Mouse (Mus musculus): ENCODE measurements around the gene Svep1. TPM values are rescaled to one million over a fixed set of nuclear protein-coding genes. Genes with fewer than 3 reads are reported as not detected.

Svep1 gene
- total RNA-seq, 2 experiments from 2014 or later: not detected

DNA sequence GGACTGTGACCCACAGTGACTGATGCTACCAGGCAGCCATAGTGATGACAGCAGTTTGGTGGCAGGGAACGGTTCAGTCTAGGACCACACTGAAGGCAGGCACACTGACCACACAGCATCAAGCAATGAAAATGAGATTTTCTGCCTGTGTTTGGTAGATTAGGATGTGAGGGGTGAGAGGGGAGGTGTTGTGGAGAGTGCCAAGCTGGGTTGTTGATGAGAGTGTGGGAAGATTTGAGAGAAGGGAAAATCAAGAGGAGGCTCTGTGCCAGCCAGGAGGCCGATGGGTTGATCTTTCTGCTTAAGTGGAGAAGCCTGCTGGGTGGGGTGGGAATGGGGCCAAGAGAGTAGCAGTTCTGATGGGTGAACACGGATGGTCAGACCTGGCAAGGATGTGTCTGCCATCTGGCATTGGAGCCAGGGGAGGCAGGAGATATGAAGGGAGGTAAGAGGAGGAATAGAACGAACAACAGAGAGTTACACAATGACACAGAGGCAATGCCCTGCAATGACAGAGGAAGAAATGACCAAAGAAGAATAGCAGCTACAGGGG, 32.1 kb downstream of the Svep1 start:
- no peak for ATAC-seq (replicated peaks; ENCODE audit: low FRiP score, low TSS enrichment, poor library complexity, severe bottlenecking)

GRCm38 (mm10) chr4:58173401-58173800, 33.3 kb downstream of the Svep1 start:
- ATAC-seq (replicated peaks; ENCODE audit: low FRiP score, low TSS enrichment, poor library complexity, severe bottlenecking): no peak

- no peak for ATAC-seq (replicated peaks; ENCODE audit: low FRiP score, low TSS enrichment, poor library complexity, severe bottlenecking)
Observed at GRCm38 (mm10) chr4:58170430-58170829, 36.2 kb downstream of the Svep1 start.

- no peak for ATAC-seq (replicated peaks; ENCODE audit: low FRiP score, low TSS enrichment, poor library complexity, severe bottlenecking)
Observed at GRCm38 (mm10) chr4:58169918-58170317, 36.7 kb downstream of the Svep1 start.

DNA sequence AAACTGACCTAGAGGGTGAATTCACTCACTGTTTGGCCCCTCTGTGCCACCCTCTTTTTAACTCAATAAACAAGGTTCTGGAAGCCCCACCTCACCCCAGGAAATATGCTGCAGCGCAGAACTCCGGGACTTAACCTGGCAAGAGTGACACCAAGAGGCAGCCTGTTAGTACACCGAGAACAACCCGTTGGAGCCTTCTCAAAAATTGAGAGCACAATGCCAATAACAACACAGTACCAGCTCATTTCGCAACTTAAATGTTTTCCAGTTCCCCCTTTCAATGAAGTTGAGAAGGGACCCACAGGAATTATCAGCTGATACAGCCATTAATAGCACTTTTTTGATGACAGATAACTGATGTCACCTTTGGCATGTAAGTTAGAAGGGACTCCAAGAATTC, 38.3 kb downstream of the Svep1 start:
- ATAC-seq (replicated peaks; ENCODE audit: low FRiP score, low TSS enrichment, poor library complexity, severe bottlenecking): no peak

GRCm38 (mm10) chr4:58165711-58166110, 40.9 kb downstream of the Svep1 start:
- no peak for ATAC-seq (replicated peaks; ENCODE audit: low FRiP score, low TSS enrichment, poor library complexity, severe bottlenecking)

DNA sequence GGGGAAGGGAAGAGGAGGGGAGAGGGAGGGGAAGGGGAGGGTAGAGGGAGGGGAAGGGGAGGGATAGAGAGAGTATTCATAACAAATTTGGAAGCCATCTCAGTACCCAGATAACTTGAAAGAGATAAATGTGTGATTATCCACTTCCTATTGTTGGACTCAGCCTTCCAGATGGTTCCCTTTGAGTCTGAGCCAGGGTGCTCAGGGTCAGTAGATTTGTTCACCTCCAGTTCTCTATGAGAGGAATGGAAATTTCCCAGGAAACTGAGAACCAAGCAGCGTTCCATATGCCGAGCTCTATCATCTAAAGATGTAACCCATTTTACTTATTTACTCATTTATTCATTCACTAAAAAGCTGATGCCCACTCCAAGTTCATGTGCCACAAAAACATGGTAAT, 44.8 kb downstream of the Svep1 start:
- ATAC-seq (replicated peaks; ENCODE audit: low FRiP score, low TSS enrichment, poor library complexity, severe bottlenecking): no peak

DNA sequence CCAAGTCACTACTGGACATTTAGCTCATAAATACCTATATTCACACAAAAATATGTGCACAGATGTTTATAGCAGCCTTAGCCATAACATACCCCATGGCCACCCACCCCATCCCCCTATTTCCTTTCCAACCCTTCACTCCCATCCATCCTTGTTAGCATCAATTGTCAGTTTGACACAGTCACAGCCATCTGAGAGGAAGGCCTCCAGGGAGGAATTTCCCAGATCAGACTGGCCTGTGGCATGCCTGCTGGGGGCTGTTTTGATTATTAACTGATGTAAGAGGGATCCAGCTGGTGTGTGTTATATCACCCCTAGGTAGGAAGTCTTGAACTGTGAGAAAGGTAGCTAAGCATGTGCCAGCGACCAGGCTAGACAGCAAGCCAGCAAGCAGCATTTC, 47.1 kb downstream of the Svep1 start:
- no peak for ATAC-seq (replicated peaks; ENCODE audit: low FRiP score, low TSS enrichment, poor library complexity, severe bottlenecking)

- ATAC-seq (replicated peaks; ENCODE audit: low FRiP score, low TSS enrichment, poor library complexity, severe bottlenecking): no peak
Observed at GRCm38 (mm10) chr4:58150301-58150700, 56.4 kb downstream of the Svep1 start.

- no peak for ATAC-seq (replicated peaks; ENCODE audit: low FRiP score, low TSS enrichment, poor library complexity, severe bottlenecking)
Observed at GRCm38 (mm10) chr4:58149186-58149585, 57.5 kb downstream of the Svep1 start.

DNA sequence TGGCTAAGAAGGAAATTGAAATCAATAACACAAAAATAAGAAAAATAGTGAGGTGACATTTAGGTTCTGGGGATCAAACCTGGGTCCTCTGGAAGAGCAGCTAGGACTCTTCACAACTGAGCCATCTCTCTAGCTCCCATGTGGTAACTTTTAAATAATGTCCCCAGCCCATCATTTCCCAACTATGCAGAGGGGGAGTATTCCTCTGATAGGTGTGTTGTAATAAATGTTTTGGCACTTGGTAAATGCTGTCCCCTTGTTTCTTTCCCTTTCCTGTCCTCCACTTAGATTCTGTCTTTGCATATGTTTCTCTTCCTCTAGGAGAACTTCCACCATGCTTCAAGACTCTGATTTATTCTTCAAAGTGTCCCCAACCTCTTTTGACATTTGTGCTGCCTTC, 58.1 kb downstream of the Svep1 start:
- no peak for ATAC-seq (replicated peaks; ENCODE audit: low FRiP score, low TSS enrichment, poor library complexity, severe bottlenecking)

GRCm38 (mm10) chr4:58146676-58147075, 60.0 kb downstream of the Svep1 start:
- no peak for ATAC-seq (replicated peaks; ENCODE audit: low FRiP score, low TSS enrichment, poor library complexity, severe bottlenecking)

DNA sequence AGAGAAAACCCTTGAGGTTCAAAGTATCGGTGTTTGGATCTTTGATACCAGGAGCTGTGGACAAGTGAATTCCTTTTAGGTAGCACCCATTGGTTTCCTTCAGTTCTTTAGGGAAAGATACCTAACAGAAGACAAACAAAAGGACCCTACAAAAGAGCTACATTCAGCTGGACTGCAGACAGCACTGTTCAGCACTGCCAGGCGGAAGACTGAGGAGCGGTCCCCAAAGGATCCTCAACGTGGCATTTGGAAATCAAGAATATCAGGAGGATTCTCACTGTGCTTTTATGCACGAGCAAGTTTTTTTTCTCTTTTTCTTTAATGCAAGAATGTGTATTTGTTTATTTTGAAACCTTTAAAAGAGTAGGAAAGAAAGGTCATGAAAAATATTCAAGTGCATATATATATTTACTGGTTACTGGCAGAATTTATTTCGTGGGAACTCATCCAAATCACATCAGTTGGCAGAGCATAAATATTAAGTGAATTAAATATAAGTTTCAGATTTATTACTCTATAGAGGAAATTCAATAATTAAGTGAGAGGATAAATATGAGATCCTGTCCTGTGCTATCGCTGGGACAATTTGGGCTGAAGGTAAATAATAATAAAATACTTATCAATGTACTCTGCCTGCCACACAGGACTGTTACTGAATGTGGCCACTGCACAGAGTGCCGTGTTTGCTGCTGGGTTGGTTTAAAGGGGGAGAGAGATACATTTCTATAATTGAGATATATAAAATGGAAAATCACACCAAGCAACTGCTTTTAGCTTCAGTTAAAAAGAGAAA, 66.7 kb downstream of the Svep1 start:
- no peak for ATAC-seq (replicated peaks; ENCODE audit: low FRiP score, low TSS enrichment, poor library complexity, severe bottlenecking)

DNA sequence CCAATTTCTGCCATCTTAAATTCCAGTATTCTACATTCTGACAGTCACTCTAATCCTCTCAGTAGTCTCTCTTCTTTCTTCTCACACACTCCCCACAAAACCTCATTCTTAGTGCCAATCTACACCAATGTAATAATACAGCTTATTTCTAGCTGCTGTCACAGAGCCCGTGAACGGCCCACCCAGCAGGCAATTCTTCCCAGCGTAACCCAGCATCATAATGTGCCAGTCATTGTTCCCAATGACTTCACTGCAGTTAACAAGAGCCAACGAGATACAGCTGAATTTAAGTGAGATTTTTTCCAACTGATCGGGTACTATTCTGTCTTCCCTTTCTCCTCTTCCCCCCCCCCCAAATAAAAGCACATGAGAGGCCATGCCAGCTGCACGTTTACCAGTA, 67.4 kb downstream of the Svep1 start:
- no peak for ATAC-seq (replicated peaks; ENCODE audit: low FRiP score, low TSS enrichment, poor library complexity, severe bottlenecking)

- ATAC-seq (replicated peaks; ENCODE audit: low FRiP score, low TSS enrichment, poor library complexity, severe bottlenecking): no peak
Observed at GRCm38 (mm10) chr4:58133610-58134309, 72.9 kb downstream of the Svep1 start.

- peak; percentile 80 for ATAC-seq (replicated peaks; ENCODE audit: low FRiP score, low TSS enrichment, poor library complexity, severe bottlenecking)
Observed at GRCm38 (mm10) chr4:58129844-58130243, 76.8 kb downstream of the Svep1 start.

GRCm38 (mm10) chr4:58127024-58127423, 79.6 kb downstream of the Svep1 start:
- no peak for ATAC-seq (replicated peaks; ENCODE audit: low FRiP score, low TSS enrichment, poor library complexity, severe bottlenecking)

DNA sequence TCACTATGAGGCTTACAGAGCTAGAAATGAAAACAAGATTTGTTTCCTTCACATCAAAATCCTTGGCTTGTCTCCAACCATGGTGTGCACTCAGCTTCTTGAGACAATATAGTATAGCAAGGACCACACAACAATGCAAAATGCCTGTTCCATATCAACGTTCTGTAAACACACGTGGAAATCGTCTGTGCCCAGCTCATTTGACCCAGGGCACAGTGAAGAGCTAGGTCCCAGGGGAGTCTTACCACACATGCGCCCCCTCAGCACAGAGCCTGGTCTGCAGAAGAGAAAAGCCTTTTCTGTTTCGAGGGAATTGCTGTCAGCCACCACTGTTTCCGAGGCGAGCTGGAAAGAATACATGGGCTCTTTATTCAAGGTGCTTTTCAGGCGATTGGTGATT, 91.2 kb downstream of the Svep1 start:
- ATAC-seq (replicated peaks; ENCODE audit: low FRiP score, low TSS enrichment, poor library complexity, severe bottlenecking): no peak

GRCm38 (mm10) chr4:58111008-58111407, 95.7 kb downstream of the Svep1 start:
- no peak for ATAC-seq (replicated peaks; ENCODE audit: low FRiP score, low TSS enrichment, poor library complexity, severe bottlenecking)

GRCm38 (mm10) chr4:58109793-58110192, 96.9 kb downstream of the Svep1 start:
- no peak for ATAC-seq (replicated peaks; ENCODE audit: low FRiP score, low TSS enrichment, poor library complexity, severe bottlenecking)

DNA sequence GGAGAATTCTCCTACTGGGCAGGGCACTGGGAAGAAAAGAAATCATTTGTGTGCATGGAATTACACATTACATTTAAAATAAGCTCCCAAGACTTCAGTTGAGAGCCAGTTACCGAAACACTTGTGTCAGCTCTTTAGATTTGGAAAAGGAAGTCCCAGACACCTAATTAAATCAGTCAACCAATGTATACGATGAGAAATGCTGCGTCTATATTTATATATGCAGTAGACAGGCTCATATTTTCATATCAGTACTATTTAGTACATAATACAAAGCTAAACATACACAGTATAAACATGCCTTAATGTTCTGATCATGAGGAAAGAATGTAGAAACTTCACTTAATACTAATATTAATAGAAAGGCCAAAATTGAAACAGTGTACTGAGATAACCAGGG, 98.3 kb downstream of the Svep1 start:
- ATAC-seq (replicated peaks; ENCODE audit: low FRiP score, low TSS enrichment, poor library complexity, severe bottlenecking): no peak
